Mouse (Mus musculus): ENCODE results near the gene Cbr1.

Gene Cbr1

DNA sequence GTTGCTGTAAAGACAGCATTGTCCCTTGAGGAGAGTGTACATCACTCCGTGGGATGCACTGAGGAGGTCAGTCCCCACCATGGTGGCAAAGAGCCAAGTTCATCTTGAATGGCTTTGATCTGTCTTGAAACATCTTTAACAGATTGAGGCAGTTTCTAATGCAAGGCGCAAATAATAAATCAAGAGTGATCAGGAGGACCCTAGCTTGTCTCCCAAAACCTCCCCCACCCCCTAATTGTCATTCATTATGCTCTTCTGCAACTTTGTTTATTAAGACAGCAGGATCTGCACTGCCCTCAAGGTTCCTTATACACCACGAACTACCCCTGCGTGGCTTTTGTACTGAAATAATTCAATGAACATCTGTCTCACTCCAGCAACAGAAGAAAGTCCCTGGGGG is at the start of gene Cbr1:
Gene Cbr1 (plus strand): TSS at position 301 of the 400 bp plus-strand sequence.
- in situ Hi-C loops (cut with MboI, MseI): no loop called here

GRCm38 (mm10) chr16:93557646-93558045 is 48.0 kb upstream of the Cbr1 start:
- in situ Hi-C loops (cut with MboI, MseI): no loop called here

DNA sequence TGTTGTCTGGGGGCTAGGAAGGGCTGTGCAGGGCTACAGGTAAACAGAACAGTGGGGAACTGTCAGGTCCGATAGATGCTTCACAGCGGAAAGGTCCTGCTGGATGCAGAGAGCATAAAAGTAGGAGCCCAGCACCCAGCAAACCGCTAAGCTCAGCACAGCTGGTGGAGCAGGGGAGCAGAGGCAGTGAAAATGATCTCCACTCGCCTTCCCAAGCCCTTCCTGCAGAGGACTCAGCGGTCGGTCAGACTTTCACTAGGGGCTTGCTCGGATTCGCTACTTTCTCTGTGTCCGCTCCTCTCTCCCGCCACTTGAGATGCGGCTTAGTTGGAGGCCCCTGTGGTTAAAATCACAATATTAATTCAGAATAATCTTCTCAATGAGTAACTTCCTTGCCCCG is 47.2 kb upstream of the Cbr1 start:
- in situ Hi-C loops (cut with MboI, MseI): no loop called here

DNA sequence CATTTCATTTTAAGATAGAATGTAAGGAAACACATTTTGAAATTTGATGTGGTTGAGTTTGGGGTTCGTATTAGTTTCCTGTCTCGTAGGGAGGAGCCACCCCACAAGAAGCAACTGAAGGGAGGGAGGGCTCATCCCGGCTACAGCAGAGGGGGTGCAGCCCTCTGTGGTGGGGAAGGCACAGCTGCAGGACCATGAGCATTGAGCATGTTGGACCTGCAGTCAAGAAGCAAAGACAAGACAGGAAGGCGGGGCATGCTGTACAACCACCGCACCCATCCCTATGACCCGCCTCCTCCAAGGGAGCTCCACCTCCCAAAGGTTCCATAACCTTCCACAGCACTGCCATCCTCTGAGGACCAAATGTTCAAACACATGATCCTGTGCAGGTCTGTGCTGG is 33.3 kb upstream of the Cbr1 start:
- in situ Hi-C loops (cut with MboI, MseI): no loop called here

GRCm38 (mm10) chr16:93573434-93573833 is 32.2 kb upstream of the Cbr1 start:
- in situ Hi-C loops (cut with MboI, MseI): no loop called here

GRCm38 (mm10) chr16:93574521-93575191 is 31.0 kb upstream of the Cbr1 start:
- in situ Hi-C loops (cut with MboI, MseI): no loop called here

- in situ Hi-C loops (cut with MboI, MseI): no loop called here
These were observed 30.1 kb upstream of the Cbr1 start for GRCm38 (mm10) chr16:93575574-93575973.

DNA sequence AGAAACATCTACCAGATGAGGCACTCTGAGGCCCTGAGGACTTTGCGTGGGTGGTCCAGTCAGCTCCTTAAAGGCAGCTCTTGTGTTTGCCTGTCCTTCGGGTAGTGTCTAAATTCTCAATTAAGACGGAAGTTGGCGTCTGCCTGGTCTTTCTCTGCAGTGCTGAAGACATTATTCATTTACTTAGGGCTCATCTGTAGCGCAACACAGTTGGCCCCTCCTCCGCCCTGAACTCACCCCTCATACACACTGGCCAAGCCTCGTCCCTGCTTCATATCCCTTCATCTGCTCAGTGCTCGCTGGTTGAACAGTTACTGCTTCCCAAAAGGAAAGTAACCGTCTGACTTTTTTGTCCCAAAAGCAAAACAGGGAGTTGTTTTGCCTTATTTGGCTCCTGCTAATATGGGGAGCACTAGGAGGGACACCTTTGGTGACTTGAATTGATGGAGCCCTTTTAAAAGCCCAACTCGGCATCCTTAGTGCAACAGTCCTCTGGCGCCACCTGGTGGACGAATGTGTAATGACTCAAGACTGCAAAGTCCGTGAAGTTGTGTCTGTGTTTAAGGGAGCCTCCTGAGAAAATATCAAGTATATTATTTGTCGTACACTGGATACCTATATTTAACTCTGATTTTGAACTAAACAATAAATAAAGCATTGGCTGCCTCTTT is 29.1 kb upstream of the Cbr1 start:
- in situ Hi-C loops (cut with MboI, MseI): no loop called here

DNA sequence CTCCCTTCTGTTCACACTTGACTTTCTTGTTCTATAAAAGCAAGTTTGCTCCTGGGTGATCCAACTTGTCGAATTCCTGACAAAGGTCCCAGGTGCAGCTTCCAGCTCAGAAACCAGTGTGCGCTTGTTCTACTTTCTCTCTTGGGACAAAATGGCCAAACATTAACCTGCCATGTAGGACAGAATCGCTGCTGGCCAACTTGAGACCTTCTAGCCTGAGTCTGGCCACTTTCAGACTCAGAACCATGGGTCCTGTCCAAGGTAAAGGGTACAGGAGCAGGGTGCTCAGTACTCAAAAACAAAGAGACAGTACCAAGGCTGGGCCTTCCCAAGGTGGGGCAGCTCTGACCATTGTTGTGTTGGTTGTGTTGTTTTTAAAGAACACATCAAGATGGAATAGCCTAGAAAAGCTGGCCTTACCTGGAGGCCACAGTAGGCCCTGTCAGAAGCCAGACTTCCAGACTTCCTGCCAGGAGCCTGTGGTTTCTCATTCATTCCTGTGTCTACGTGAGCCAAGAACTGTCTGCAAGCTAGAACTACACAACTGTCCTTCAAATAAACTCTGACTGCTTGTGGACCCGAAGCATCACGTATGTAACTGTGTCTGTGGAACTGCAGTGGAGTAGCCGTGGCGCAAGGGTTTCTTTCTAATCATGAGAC is 27.2 kb upstream of the Cbr1 start:
- in situ Hi-C loops (cut with MboI, MseI): no loop called here

- in situ Hi-C loops (cut with MboI, MseI): no loop called here
These were observed 24.5 kb upstream of the Cbr1 start for GRCm38 (mm10) chr16:93581125-93581524.

DNA sequence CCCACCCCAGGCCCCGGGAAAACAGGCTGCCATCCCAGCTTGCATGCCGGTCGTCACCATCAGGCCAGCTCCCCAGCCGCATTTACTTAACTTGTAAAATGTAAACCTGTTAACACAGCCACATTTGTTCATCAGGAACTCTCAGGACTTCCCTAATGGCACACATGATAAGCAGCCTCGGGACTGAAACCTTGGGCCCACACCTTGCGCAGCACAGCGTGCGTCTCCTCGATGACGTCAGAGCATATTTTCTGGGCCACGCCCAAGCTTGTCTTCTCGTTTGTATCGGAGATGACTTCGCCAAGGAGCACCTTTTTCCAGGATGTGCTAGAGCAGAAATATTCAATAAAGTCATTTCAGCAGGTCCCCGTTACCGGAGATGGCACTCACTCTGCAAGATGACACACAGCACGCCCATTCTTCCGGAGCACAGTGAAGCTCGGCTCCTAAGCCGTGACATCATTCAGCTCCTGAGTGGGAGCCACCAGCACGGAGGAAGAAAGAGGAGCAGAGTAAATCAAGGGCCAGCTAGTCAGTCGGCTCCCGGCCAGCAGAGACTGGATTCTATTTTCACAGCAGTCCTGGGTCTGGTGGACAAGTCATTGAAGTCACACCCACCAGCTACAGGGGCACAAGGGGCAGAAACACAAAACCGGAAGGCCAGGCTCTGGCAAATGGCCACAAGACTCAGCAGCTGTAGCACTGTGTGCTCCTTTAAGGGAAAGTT is 20.5 kb upstream of the Cbr1 start:
- in situ Hi-C loops (cut with MboI, MseI): no loop called here

DNA sequence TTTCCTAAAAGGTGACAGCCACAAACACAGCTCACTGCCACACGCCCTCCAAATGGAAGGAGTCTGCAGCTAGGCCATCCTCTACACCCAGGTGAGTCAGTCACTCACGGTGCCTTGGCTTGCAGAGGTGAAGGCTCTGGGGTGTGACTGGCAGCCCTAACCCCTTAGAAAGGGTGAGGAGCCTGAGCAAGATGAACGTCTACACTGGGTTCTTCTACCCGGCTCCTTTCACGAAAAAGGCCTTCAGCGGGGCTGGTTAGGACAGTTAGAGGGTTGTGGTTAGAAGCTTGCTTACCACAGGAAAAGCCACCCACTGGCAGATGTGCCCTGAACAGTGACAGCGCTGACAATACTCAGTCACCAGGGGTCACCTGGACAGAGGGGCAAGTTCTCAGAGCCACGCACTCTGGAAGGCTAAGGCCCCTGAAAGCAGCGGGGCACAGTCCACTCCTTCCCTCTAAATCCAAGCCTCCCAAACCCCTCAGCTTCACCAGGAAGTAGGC is 19.9 kb upstream of the Cbr1 start:
- in situ Hi-C loops (cut with MboI, MseI): no loop called here

DNA sequence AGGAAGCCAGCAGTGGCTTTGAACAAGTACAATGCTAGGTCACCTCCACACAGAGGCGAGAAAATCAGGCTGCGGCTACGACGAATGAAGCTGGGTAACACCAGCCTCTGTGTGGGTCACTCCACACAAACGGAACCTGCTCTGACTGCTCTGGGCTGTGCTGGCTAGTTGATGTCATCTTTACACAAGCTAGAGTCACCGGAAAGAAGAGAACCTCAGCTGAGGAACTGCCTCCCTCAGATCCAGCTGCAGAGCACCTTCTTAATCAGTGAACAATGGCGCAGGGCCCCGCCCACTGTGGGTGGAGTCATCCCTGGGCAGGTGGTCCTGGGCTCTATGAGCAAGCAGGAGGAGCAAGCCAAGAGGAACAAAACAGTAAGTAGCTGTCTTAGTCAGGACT is 19.3 kb upstream of the Cbr1 start:
- in situ Hi-C loops (cut with MboI, MseI): no loop called here

GRCm38 (mm10) chr16:93588281-93588680 is 17.4 kb upstream of the Cbr1 start:
- in situ Hi-C loops (cut with MboI, MseI): no loop called here

- in situ Hi-C loops (cut with MboI, MseI): no loop called here
These were observed 14.7 kb upstream of the Cbr1 start for GRCm38 (mm10) chr16:93590915-93591314.

DNA sequence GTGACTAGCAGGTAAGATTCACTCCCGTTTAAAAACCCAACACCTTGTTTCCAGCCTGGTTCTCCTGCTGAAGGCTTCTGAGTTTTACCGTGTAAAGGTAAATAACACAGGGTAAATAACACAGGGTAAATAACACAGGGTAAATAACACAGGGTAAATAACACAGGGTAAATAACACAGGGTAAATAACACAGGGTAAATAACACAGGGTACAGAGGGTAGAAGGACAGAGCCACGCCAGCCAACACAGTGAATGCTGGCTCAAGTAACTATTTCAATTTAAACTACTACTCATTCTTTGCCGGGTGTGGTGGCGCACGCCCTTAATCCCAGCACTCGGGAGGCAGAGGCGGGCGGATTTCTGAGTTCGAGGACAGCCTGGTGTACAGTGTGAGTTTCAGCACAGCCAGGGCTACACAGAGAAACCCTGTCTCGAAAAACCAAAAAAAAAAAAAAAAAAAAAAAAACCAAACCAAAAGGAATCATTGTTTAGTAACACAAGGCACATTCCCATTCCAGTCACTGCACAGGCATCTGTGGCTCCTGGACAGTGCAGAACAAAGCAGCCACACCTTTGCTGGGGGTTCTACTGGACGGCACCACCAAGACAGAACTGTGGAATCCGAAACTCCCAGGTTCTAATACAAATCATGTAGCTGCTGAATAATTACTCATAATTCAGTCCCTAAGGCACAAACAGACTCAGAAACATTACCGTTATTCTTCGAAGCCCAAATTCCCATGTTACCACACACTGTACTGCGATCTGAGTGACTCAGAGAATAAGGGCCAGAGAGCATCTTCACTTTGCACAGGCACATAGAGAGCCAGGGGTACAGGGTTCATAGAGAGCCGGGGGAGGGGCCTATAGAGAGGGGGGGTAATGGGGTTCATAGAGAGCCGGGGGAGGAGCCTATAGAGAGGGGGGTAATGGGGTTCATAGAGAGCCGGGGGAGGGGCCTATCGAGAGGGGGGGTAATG is 13.9 kb upstream of the Cbr1 start:
- in situ Hi-C loops (cut with MboI, MseI): no loop called here

- in situ Hi-C loops (cut with MboI, MseI): no loop called here
These were observed 12.9 kb upstream of the Cbr1 start for GRCm38 (mm10) chr16:93592711-93593110.

DNA sequence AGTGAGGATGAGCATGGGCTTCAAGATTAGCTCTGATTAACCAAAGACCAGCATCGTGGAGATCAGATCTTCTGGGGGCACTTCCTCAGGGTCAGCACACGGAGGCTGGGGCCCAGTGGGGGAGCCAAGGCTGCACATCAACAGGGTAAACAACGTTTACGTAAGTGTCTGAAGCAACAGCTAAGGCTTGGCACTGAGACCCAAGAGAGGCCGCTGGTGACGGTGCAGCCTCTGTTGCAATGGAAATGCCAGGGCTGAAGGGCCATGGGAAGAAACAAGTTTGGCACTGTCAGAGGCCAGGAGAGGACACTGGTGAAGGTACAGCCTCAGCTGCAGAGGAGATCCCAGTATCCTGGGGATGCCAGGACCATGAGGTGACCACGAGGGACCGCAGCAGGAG is 12.2 kb upstream of the Cbr1 start:
- in situ Hi-C loops (cut with MboI, MseI): no loop called here

GRCm38 (mm10) chr16:93594448-93594847 is 11.2 kb upstream of the Cbr1 start:
- in situ Hi-C loops (cut with MboI, MseI): no loop called here

GRCm38 (mm10) chr16:93595766-93596165 is 9.9 kb upstream of the Cbr1 start:
- in situ Hi-C loops (cut with MboI, MseI): no loop called here

- in situ Hi-C loops (cut with MboI, MseI): no loop called here
These were observed 8.8 kb upstream of the Cbr1 start for GRCm38 (mm10) chr16:93596807-93597206.

Data from T-helper 2 cell (primary cell).